Mouse (Mus musculus) layer of hippocampus, postnatal 36 days (tissue): ENCODE results near the gene Pde6c. TPM values are rescaled to one million over a fixed set of nuclear protein-coding genes. Genes with fewer than 3 reads are reported as not detected.

Experiments
- total RNA-seq, 2 experiments: library from RNA; stranded (reverse); gene quantifications; 2 replicates each; pipeline ENCODE4 v1.2.3; 2021

Gene Pde6c
- total RNA-seq, 2 experiments from 2014 or later = not detected

Other genes with a start within 250 kb of the Pde6c start
- gene Myof, start 89.2 kb upstream of the Pde6c start, total RNA-seq = 1 to 10 TPM; 4.0 to 5.3 TPM
- gene Cep55, start 77.8 kb upstream of the Pde6c start, total RNA-seq = under 1 TPM in 1 of 2 experiments, not detected in 1; 0.28 TPM
- gene Ffar4, start 35.7 kb upstream of the Pde6c start, total RNA-seq = not detected
- gene Rbp4, start 7.5 kb upstream of the Pde6c start, total RNA-seq = 10 to 100 TPM in 1 of 2 experiments, 1 to 10 TPM in 1; 8.0 to 10.3 TPM
- gene Fra10ac1, start 91.4 kb downstream of the Pde6c start, total RNA-seq = 10 to 100 TPM; 19.6 to 21.9 TPM
- 100 to 1,000 TPM; 189 to 201 TPM for gene Lgi1, start 131.8 kb downstream of the Pde6c start, total RNA-seq